Mouse (Mus musculus): ENCODE measurements at regions not wholly inside any gene's neighbourhood (a gene's known extent, or its start where the extent isn't known, plus 50 kb on each side); places are given as distances from the start of the nearest gene placed in this dataset.
"Not testable (repeated sequence)": the region's sequence is repeated elsewhere in the genome, so short reads cannot be mapped to it uniquely, and the experiment has no call there.

- not testable (repeated sequence) for H3K4me3 ChIP-seq; H3K9me3 ChIP-seq; H3K9ac ChIP-seq; ATAC-seq (ENCODE audit: low FRiP score, low read depth); H3K4me1 ChIP-seq; H3K27ac ChIP-seq; H3K27me3 ChIP-seq (replicated peaks); H3K4me2 ChIP-seq (replicated peaks); H3K36me3 ChIP-seq
- 77% methylated on average over 2 of the region's 2 CpGs for WGBS
Observed at GRCm38 (mm10) chr13:97396286-97396685, 155.4 kb downstream of the Enc1 start.

GRCm38 (mm10) chr13:97394756-97395454 is 154.0 kb downstream of the Enc1 start:
- WGBS = 81% methylated on average over 7 of the region's 7 CpGs
- Histone ChIP-seq H3K27me3 (replicated peaks) (no peaks in the 10 kb centered on the region), H3K4me3 (no peak overlapping the region), H3K9ac (no peak overlapping the region), H3K36me3 (no peaks in the 10 kb centered on the region), H3K4me2 (replicated peaks) (no peak overlapping the region), H3K9me3 (no peaks in the 10 kb centered on the region), H3K27ac (no peak overlapping the region), H3K4me1 (peaks cover 5% of the 10 kb centered on the region; the same call in 1 of the 2 replicates)
- ATAC-seq (ENCODE audit: low FRiP score, low read depth) = no peak

GRCm38 (mm10) chr13:97394071-97394470 is 153.2 kb downstream of the Enc1 start:
- 72% methylated on average over 4 of the region's 4 CpGs for WGBS
- ATAC-seq (ENCODE audit: low FRiP score, low read depth) = no peak
- H3K36me3 ChIP-seq = no peaks in the 10 kb centered on the region
- H3K4me2 ChIP-seq (replicated peaks) = no peak overlapping the region
- H3K4me3 ChIP-seq = no peak overlapping the region
- no peak overlapping the region for H3K9ac ChIP-seq
- no peak overlapping the region for H3K27ac ChIP-seq
- no peaks in the 10 kb centered on the region for H3K9me3 ChIP-seq
- H3K27me3 ChIP-seq (replicated peaks) = no peaks in the 10 kb centered on the region
- H3K4me1 ChIP-seq = peaks cover 5% of the 10 kb centered on the region; the same call in 1 of the 2 replicates

GRCm38 (mm10) chr13:97393456-97393855 is 152.6 kb downstream of the Enc1 start:
- Histone ChIP-seq H3K27ac (no peak overlapping the region), H3K27me3 (replicated peaks) (no peaks in the 10 kb centered on the region), H3K4me3 (no peak overlapping the region), H3K4me1 (peaks cover 5% of the 10 kb centered on the region; the same call in 1 of the 2 replicates), H3K36me3 (no peaks in the 10 kb centered on the region), H3K9ac (no peak overlapping the region), H3K4me2 (replicated peaks) (no peak overlapping the region), H3K9me3 (no peaks in the 10 kb centered on the region)
- ATAC-seq (ENCODE audit: low FRiP score, low read depth) = no peak
- 94% methylated on average over 7 of the region's 7 CpGs for WGBS

- peak; percentile 56; the same call in 1 of the 2 replicates for ATAC-seq (ENCODE audit: low FRiP score, low read depth)
- H3K4me2 ChIP-seq (replicated peaks) = peak overlapping the region; percentile 20
- WGBS = 27% methylated on average over 11 of the region's 11 CpGs
- H3K36me3 ChIP-seq = no peaks in the 10 kb centered on the region
- peaks cover 5% of the 10 kb centered on the region; the same call in 1 of the 2 replicates for H3K4me1 ChIP-seq
- H3K27me3 ChIP-seq (replicated peaks) = no peaks in the 10 kb centered on the region
- no peak overlapping the region for H3K27ac ChIP-seq
- H3K9ac ChIP-seq = no peak overlapping the region
- no peaks in the 10 kb centered on the region for H3K9me3 ChIP-seq
- no peak overlapping the region for H3K4me3 ChIP-seq
Observed at GRCm38 (mm10) chr13:97390449-97390930, 149.6 kb downstream of the Enc1 start.

GRCm38 (mm10) chr13:97388851-97389479 is 148.1 kb downstream of the Enc1 start:
- H3K27me3 ChIP-seq (replicated peaks) = no peaks in the 10 kb centered on the region

GRCm38 (mm10) chr13:97386511-97386910 is 145.6 kb downstream of the Enc1 start:
- ATAC-seq (ENCODE audit: low FRiP score, low read depth) = no peak
- no peak overlapping the region for H3K27ac ChIP-seq
- H3K9ac ChIP-seq = no peak overlapping the region
- no peaks in the 10 kb centered on the region for H3K36me3 ChIP-seq
- 71% methylated on average over 3 of the region's 3 CpGs for WGBS
- peaks cover 5% of the 10 kb centered on the region; the same call in 1 of the 2 replicates for H3K4me1 ChIP-seq
- no peak overlapping the region for H3K4me3 ChIP-seq
- no peaks in the 10 kb centered on the region for H3K9me3 ChIP-seq
- no peaks in the 10 kb centered on the region for H3K27me3 ChIP-seq (replicated peaks)
- H3K4me2 ChIP-seq (replicated peaks) = no peak overlapping the region

More at GRCm38 (mm10) chr13:97388851-97389479, 148.1 kb downstream of the Enc1 start:
- peaks cover 5% of the 10 kb centered on the region; the same call in 1 of the 2 replicates for H3K4me1 ChIP-seq
- no peaks in the 10 kb centered on the region for H3K36me3 ChIP-seq
- ATAC-seq (ENCODE audit: low FRiP score, low read depth) = no peak
- no peak overlapping the region for H3K4me2 ChIP-seq (replicated peaks)
- no peak overlapping the region for H3K9ac ChIP-seq
- H3K4me3 ChIP-seq = no peak overlapping the region
- no peaks in the 10 kb centered on the region for H3K9me3 ChIP-seq
- WGBS = 77% methylated on average over 11 of the region's 11 CpGs
- no peak overlapping the region for H3K27ac ChIP-seq

GRCm38 (mm10) chr13:97385531-97385930 is 144.6 kb downstream of the Enc1 start:
- Histone ChIP-seq H3K27ac (no peak overlapping the region), H3K9ac (no peak overlapping the region), H3K36me3 (no peaks in the 10 kb centered on the region), H3K4me2 (replicated peaks) (no peak overlapping the region), H3K27me3 (replicated peaks) (no peaks in the 10 kb centered on the region), H3K4me3 (no peak overlapping the region), H3K4me1 (peaks cover 3% of the 10 kb centered on the region; the same call in 1 of the 2 replicates), H3K9me3 (no peaks in the 10 kb centered on the region)
- ATAC-seq (ENCODE audit: low FRiP score, low read depth) = no peak
- 93% methylated on average over 8 of the region's 8 CpGs for WGBS

GRCm38 (mm10) chr13:97384091-97384777 is 143.3 kb downstream of the Enc1 start:
- no peak for ATAC-seq (ENCODE audit: low FRiP score, low read depth)
- H3K4me3 ChIP-seq = no peak overlapping the region
- no peak overlapping the region for H3K4me2 ChIP-seq (replicated peaks)
- no peaks in the 10 kb centered on the region for H3K4me1 ChIP-seq
- H3K9me3 ChIP-seq = no peaks in the 10 kb centered on the region
- H3K27ac ChIP-seq = no peak overlapping the region
- no peaks in the 10 kb centered on the region for H3K27me3 ChIP-seq (replicated peaks)
- H3K36me3 ChIP-seq = no peaks in the 10 kb centered on the region
- 78% methylated on average over 16 of the region's 16 CpGs for WGBS
- H3K9ac ChIP-seq = no peak overlapping the region

- Histone ChIP-seq H3K4me2 (replicated peaks) (no peak overlapping the region), H3K27me3 (replicated peaks) (no peaks in the 10 kb centered on the region), H3K4me1 (no peaks in the 10 kb centered on the region), H3K4me3 (no peak overlapping the region), H3K9ac (no peak overlapping the region), H3K27ac (no peak overlapping the region), H3K36me3 (no peaks in the 10 kb centered on the region), H3K9me3 (no peaks in the 10 kb centered on the region)
- WGBS = 73% methylated on average over 4 of the region's 4 CpGs
- no peak for ATAC-seq (ENCODE audit: low FRiP score, low read depth)
Observed at GRCm38 (mm10) chr13:97383351-97383750, 142.4 kb downstream of the Enc1 start.

GRCm38 (mm10) chr13:97380366-97380765 is 139.5 kb downstream of the Enc1 start:
- Histone ChIP-seq H3K4me3 (no peak overlapping the region), H3K27ac (no peak overlapping the region), H3K9me3 (no peaks in the 10 kb centered on the region), H3K9ac (no peak overlapping the region), H3K27me3 (replicated peaks) (no peaks in the 10 kb centered on the region), H3K4me1 (peaks cover 2% of the 10 kb centered on the region; the same call in 1 of the 2 replicates), H3K36me3 (no peaks in the 10 kb centered on the region), H3K4me2 (replicated peaks) (no peak overlapping the region)
- ATAC-seq (ENCODE audit: low FRiP score, low read depth) = no peak
- WGBS = 76% methylated on average over 11 of the region's 11 CpGs

GRCm38 (mm10) chr13:97376232-97376523 is 135.3 kb downstream of the Enc1 start:
- 78% methylated on average over 6 of the region's 6 CpGs for WGBS
- Histone ChIP-seq H3K36me3 (no peaks in the 10 kb centered on the region), H3K4me2 (replicated peaks) (no peak overlapping the region), H3K9me3 (no peaks in the 10 kb centered on the region), H3K4me3 (no peak overlapping the region), H3K9ac (no peak overlapping the region), H3K4me1 (peaks cover 4% of the 10 kb centered on the region; the same call in 1 of the 2 replicates), H3K27me3 (replicated peaks) (no peaks in the 10 kb centered on the region), H3K27ac (no peak overlapping the region)
- ATAC-seq (ENCODE audit: low FRiP score, low read depth) = no peak
